12 mouse cellular contexts compared by ENCODE assay signal in the genomic region with DNA sequence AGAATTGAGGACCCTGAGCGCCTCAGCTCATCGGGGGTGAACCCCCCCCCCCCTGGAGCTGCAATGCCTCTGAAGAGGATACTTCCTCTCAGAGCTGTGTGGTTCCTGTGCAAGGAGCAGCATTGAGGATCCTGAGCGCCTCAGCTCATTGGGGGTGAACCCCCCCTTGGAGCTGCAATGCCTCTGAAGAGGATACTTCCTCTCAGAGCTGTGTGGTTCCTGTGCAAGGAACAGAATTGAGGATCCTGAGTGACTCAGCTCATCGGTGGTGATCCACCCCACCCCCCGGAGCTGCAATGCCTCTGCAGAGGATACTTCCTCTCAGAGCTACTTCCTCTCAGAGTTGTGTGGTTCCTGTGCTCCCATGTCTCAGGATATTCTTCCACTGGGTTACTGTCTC. TPM values are rescaled to one million over a fixed set of nuclear protein-coding genes. Genes with fewer than 3 reads are reported as not detected.
DNase-seq lines count a peak whose midpoint lies in the region; ATAC-seq lines count a peak whose summit lies in the region.
"Had no signal": no experiment of that assay in that cellular context is flagged by ENCODE, and none has a peak within 500 bp of the region (broad histone marks: within the 10 kb centered on the region; RNA-seq: fewer than 3 reads in every experiment).

No protein-coding gene starts in this region.

- no peak overlapping the region for H3K4me2 ChIP-seq in lung, embryonic 16.5 days (ENCODE audit: low read depth, low read length)
- H3K4me2 ChIP-seq in intestine, embryonic 16.5 days (ENCODE audit: low read depth, low read length): no peak overlapping the region
- H3K4me2 ChIP-seq: forebrain, embryonic 12.5 days had no signal

- ATAC-seq in lung, embryonic 16.5 days (ENCODE audit: low read depth): peak; percentile 43; the same call in 1 of the 2 replicates
- no peak for ATAC-seq in intestine, embryonic 16.5 days
- ATAC-seq: activated CD4-positive, CD25-positive, alpha-beta regulatory T cell, adult 4 months; intestine, postnatal 0 days had no signal

- H3K9ac ChIP-seq in lung, embryonic 16.5 days (ENCODE audit: low read length): no peak overlapping the region
- no peak overlapping the region for H3K9ac ChIP-seq in intestine, embryonic 16.5 days (ENCODE audit: low read depth, low read length)
- H3K9ac ChIP-seq: forebrain, embryonic 12.5 days had no signal

- no peaks in the 10 kb centered on the region for H3K36me3 ChIP-seq in lung, embryonic 16.5 days (ENCODE audit: control insufficient read depth, insufficient read depth, low read length)
- no peaks in the 10 kb centered on the region for H3K36me3 ChIP-seq in intestine, embryonic 16.5 days (ENCODE audit: control insufficient read depth, insufficient read depth, low read length)
- H3K36me3 ChIP-seq: forebrain, embryonic 12.5 days; G1E had no signal

- 73% methylated on average over 5 of the region's 5 CpGs for WGBS in lung, embryonic 16.5 days
- WGBS in intestine, embryonic 16.5 days: 81% methylated on average over 5 of the region's 5 CpGs

- H3K27me3 ChIP-seq in lung, embryonic 16.5 days (ENCODE audit: control insufficient read depth, insufficient read depth, low read depth, low read length): no peaks in the 10 kb centered on the region
- no peaks in the 10 kb centered on the region for H3K27me3 ChIP-seq in intestine, embryonic 16.5 days (replicated peaks; ENCODE audit: control insufficient read depth, insufficient read depth, low read length)
- H3K27me3 ChIP-seq: forebrain, embryonic 12.5 days had no signal

- no peaks in the 10 kb centered on the region for H3K9me3 ChIP-seq in lung, embryonic 16.5 days (ENCODE audit: control insufficient read depth, low read length)
- no peaks in the 10 kb centered on the region for H3K9me3 ChIP-seq in intestine, embryonic 16.5 days (ENCODE audit: control insufficient read depth, low read length)
- H3K9me3 ChIP-seq: forebrain, embryonic 12.5 days; G1E had no signal

- H3K27ac ChIP-seq in lung, embryonic 16.5 days (ENCODE audit: low read length): no peak overlapping the region
- H3K27ac ChIP-seq in intestine, embryonic 16.5 days (ENCODE audit: low read length): no peak overlapping the region
- H3K27ac ChIP-seq: forebrain, embryonic 12.5 days had no signal

- H3K4me3 ChIP-seq in lung, embryonic 16.5 days (ENCODE audit: low read length): no peak overlapping the region
- no peak overlapping the region for H3K4me3 ChIP-seq in intestine, embryonic 16.5 days (ENCODE audit: low read length)
- H3K4me3 ChIP-seq: forebrain, embryonic 12.5 days had no signal

- peak; percentile 14 for DNase-seq in gastrocnemius, postnatal 25 days
- DNase-seq in gastrocnemius, postnatal 4 days (ENCODE audit: low spot score in 2 of 2): no peak
- peak; percentile 31 to 36 for DNase-seq in right cerebral cortex, postnatal 10 days (ENCODE audit: low spot score in 2 of 2)
- DNase-seq in right cerebral cortex, adult 2 months (ENCODE audit: low spot score in 2 of 2): no peak
- DNase-seq in skeletal muscle tissue, adult 2 months (ENCODE audit: low read depth, low spot score): peak; percentile 44
- no peak for DNase-seq in kidney, postnatal 14 days

- no peaks in the 10 kb centered on the region for H3K4me1 ChIP-seq in lung, embryonic 16.5 days (replicated peaks; ENCODE audit: control insufficient read depth, insufficient read depth, low read length)
- no peaks in the 10 kb centered on the region for H3K4me1 ChIP-seq in intestine, embryonic 16.5 days (ENCODE audit: control insufficient read depth, insufficient read depth, low read length)
- H3K4me1 ChIP-seq: forebrain, embryonic 12.5 days had no signal

RNA-seq across cellular contexts. Expression of a gene that starts 20.8 kb away (rescaled TPM):
- total RNA-seq in gastrocnemius, postnatal 25 days (2021): under 1 TPM; 0.08 to 0.11 TPM
- under 1 TPM; 0.10 to 0.20 TPM for total RNA-seq in gastrocnemius, postnatal 4 days (2021)
- 0.06 TPM in 1 of 2 replicates, not detected in the other for polyA plus RNA-seq in lung, embryonic 16.5 days (2015; fragmentation: Nextera tagmentation; extraction: Ambion mirVana)
- polyA plus RNA-seq in intestine, embryonic 16.5 days (2015; fragmentation: Nextera tagmentation; extraction: Ambion mirVana): 0.11 and 0.20 TPM in 2 replicates
- polyA plus RNA-seq: forebrain, embryonic 12.5 days; G1E had no signal

Comparison
In these comparisons a context has a peak if more than half of its experiments do, and no peak if none do; other contexts are left out.
1. DNase-seq: peak in gastrocnemius, postnatal 25 days (single experiment), right cerebral cortex, postnatal 10 days (2 of 2) and skeletal muscle tissue, adult 2 months (single experiment); none in gastrocnemius, postnatal 4 days (0 of 2), right cerebral cortex, adult 2 months (0 of 2) and kidney, postnatal 14 days (single experiment).